Mouse (Mus musculus) embryonic facial prominence, embryonic 14.5 days (tissue): ENCODE measurements around the gene Pard3. TPM values are rescaled to one million over a fixed set of nuclear protein-coding genes. Genes with fewer than 3 reads are reported as not detected.

ENCODE experiments used
- ATAC-seq: fragments of 200-750 bp; cut with Nextera tagmentation; 2 replicates; pipeline ENCODE4 v1.8.0; 2017; ENCODE audit warnings: low read depth, moderate number of reproducible peaks, moderate TSS enrichment
- DNase-seq: peaks from one replicate; pipeline ENCODE4 v3.0.0-alpha.2; 2015; ENCODE audit warnings: low spot score
- H3K27ac ChIP-seq: fragments of 300-500 bp; sonication (generic); replicated peaks from 2 replicates; pipeline ENCODE4 v1.5.1; 2014; ENCODE audit warnings: low read depth, mild to moderate bottlenecking, low read length, moderate library complexity
- H3K27me3 ChIP-seq: fragments of 300-500 bp; sonication (generic); replicated peaks from 2 replicates; pipeline ENCODE4 v1.6.1; 2014; ENCODE audit warnings: low read length; ENCODE audit not compliant: control insufficient read depth, insufficient read depth
- H3K36me3 ChIP-seq: fragments of 300-500 bp; sonication (generic); 2 replicates; pipeline ENCODE4 v1.6.1; 2014; ENCODE audit warnings: low read length, mixed read lengths; ENCODE audit not compliant: control insufficient read depth, insufficient read depth
- H3K4me1 ChIP-seq: fragments of 300-500 bp; sonication (generic); 2 replicates; pipeline ENCODE4 v1.6.1; 2014; ENCODE audit warnings: antibody characterized with exemption, low read length; ENCODE audit not compliant: control insufficient read depth, insufficient read depth
- H3K4me2 ChIP-seq: fragments of 300-500 bp; sonication (generic); 2 replicates; pipeline ENCODE4 v1.6.1; 2014; ENCODE audit warnings: low read depth, mild to moderate bottlenecking, low read length, moderate library complexity, mixed read lengths
- H3K4me3 ChIP-seq: fragments of 300-500 bp; sonication (generic); 2 replicates; pipeline ENCODE4 v1.5.1; 2014; ENCODE audit warnings: low read depth, mild to moderate bottlenecking, low read length
- H3K9ac ChIP-seq: fragments of 300-500 bp; sonication (generic); 2 replicates; pipeline ENCODE4 v1.6.1; 2014; ENCODE audit warnings: low read depth, mild to moderate bottlenecking, low read length, moderate library complexity, mixed read lengths
- H3K9me3 ChIP-seq: fragments of 300-500 bp; sonication (generic); 2 replicates; pipeline ENCODE4 v1.6.1; 2016; ENCODE audit warnings: low read length; ENCODE audit not compliant: control insufficient read depth
- WGBS: fragments of 180-500 bp; shearing (Covaris S2); extraction: QIAGEN DNeasy Blood & Tissue Kit; methylation state at CpG from one replicate; pipeline ENCODE4 v1.1.7; 2014; 5-methylcytosine and 5-hydroxymethylcytosine counted together
- polyA plus RNA-seq: library from polyadenylated mRNA; unstranded; fragments of >200 nt; fragmentation: Nextera tagmentation; extraction: Ambion mirVana; gene quantifications from 2 replicates; pipeline ENCODE4 v1.2.1, GENCODE M21; 2014

The Pard3 gene
- polyA plus RNA-seq, 1 experiment from 2014 or later: 35.4 TPM

- H3K4me1 ChIP-seq: no peaks in the 10 kb centered on the region; the same call in 1 of the 2 replicates
- 55% methylated on average over 3 of the region's 3 CpGs for WGBS
- peak; percentile 61 for DNase-seq
- no peak overlapping the region for H3K9ac ChIP-seq
- no peaks in the 10 kb centered on the region for H3K27me3 ChIP-seq
- H3K9me3 ChIP-seq: no peaks in the 10 kb centered on the region
- no peak overlapping the region for H3K27ac ChIP-seq
- no peaks in the 10 kb centered on the region for H3K36me3 ChIP-seq
- ATAC-seq: no peak
- H3K4me3 ChIP-seq: no peak overlapping the region
- H3K4me2 ChIP-seq: no peak overlapping the region
Observed at GRCm38 (mm10) chr8:127534789-127535188, 471.1 kb downstream of the Pard3 start.

GRCm38 (mm10) chr8:127535192-127535845 is 471.6 kb downstream of the Pard3 start:
- Histone ChIP-seq H3K4me2 (no peak overlapping the region), H3K9me3 (no peaks in the 10 kb centered on the region), H3K4me3 (no peak overlapping the region), H3K27ac (no peak overlapping the region), H3K4me1 (no peaks in the 10 kb centered on the region; the same call in 1 of the 2 replicates), H3K9ac (no peak overlapping the region), H3K27me3 (no peaks in the 10 kb centered on the region), H3K36me3 (no peaks in the 10 kb centered on the region)
- ATAC-seq: no peak
- WGBS: 75% methylated on average over 8 of the region's 8 CpGs
- no peak for DNase-seq

GRCm38 (mm10) chr8:127535846-127536220 is 472.1 kb downstream of the Pard3 start:
- Histone ChIP-seq H3K36me3 (no peaks in the 10 kb centered on the region), H3K9me3 (no peaks in the 10 kb centered on the region), H3K9ac (no peak overlapping the region), H3K4me2 (no peak overlapping the region), H3K4me1 (no peaks in the 10 kb centered on the region; the same call in 1 of the 2 replicates), H3K4me3 (no peak overlapping the region), H3K27me3 (no peaks in the 10 kb centered on the region), H3K27ac (no peak overlapping the region)
- DNase-seq (no peak), ATAC-seq (no peak)
- 91% methylated on average over 1 of the region's 1 CpGs for WGBS

DNA sequence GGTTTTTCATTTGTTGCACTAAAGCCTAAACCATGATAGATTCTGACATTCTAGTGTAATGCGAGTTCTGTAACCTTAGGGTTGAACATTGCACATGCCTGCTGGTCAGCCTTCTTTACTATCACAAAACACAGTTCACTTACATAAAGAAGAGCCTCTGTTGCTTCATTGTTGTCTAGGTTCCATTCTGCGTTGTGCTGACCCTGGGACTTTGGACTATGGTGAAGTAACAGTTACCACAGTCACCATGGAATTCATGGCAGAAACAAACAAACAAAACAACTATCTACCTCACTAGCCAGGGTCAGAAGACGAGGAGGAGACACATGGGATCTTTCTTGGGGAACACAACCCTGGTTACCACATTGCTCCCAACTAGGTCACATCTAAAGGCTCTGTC is 476.1 kb downstream of the Pard3 start:
- H3K36me3 ChIP-seq: no peaks in the 10 kb centered on the region
- no peak for DNase-seq
- no peak overlapping the region for H3K4me2 ChIP-seq
- H3K4me1 ChIP-seq: peaks cover 18% of the 10 kb centered on the region
- H3K27ac ChIP-seq: no peak overlapping the region
- 91% methylated on average over 3 of the region's 3 CpGs for WGBS
- H3K4me3 ChIP-seq: no peak overlapping the region
- no peak for ATAC-seq
- H3K27me3 ChIP-seq: no peaks in the 10 kb centered on the region
- no peaks in the 10 kb centered on the region for H3K9me3 ChIP-seq
- no peak overlapping the region for H3K9ac ChIP-seq

GRCm38 (mm10) chr8:127540273-127540672 is 476.6 kb downstream of the Pard3 start:
- ATAC-seq (no peak), DNase-seq (no peak)
- Histone ChIP-seq H3K27ac (no peak overlapping the region), H3K27me3 (no peaks in the 10 kb centered on the region), H3K36me3 (no peaks in the 10 kb centered on the region), H3K9ac (no peak overlapping the region), H3K4me3 (no peak overlapping the region), H3K9me3 (no peaks in the 10 kb centered on the region), H3K4me1 (peaks cover 18% of the 10 kb centered on the region), H3K4me2 (no peak overlapping the region)
- 91% methylated on average over 3 of the region's 3 CpGs for WGBS

GRCm38 (mm10) chr8:127542162-127542561 is 478.5 kb downstream of the Pard3 start:
- Histone ChIP-seq H3K36me3 (no peaks in the 10 kb centered on the region), H3K4me1 (peaks cover 18% of the 10 kb centered on the region), H3K9ac (no peak overlapping the region), H3K9me3 (no peaks in the 10 kb centered on the region), H3K4me3 (no peak overlapping the region), H3K27ac (no peak overlapping the region), H3K27me3 (no peaks in the 10 kb centered on the region), H3K4me2 (no peak overlapping the region)
- ATAC-seq: no peak
- DNase-seq: no peak
- WGBS: 87% methylated on average over 2 of the region's 2 CpGs

GRCm38 (mm10) chr8:127543676-127544075 is 480.0 kb downstream of the Pard3 start:
- no peak overlapping the region for H3K4me2 ChIP-seq
- peak overlapping the region; percentile 12; the same call in 1 of the 2 replicates for H3K27ac ChIP-seq
- peaks cover 18% of the 10 kb centered on the region for H3K4me1 ChIP-seq
- no peak overlapping the region for H3K9ac ChIP-seq
- no peaks in the 10 kb centered on the region for H3K27me3 ChIP-seq
- DNase-seq (peak; percentile 83), ATAC-seq (no peak)
- 40% methylated on average over 7 of the region's 7 CpGs for WGBS
- H3K36me3 ChIP-seq: no peaks in the 10 kb centered on the region
- H3K4me3 ChIP-seq: no peak overlapping the region
- no peaks in the 10 kb centered on the region for H3K9me3 ChIP-seq

DNA sequence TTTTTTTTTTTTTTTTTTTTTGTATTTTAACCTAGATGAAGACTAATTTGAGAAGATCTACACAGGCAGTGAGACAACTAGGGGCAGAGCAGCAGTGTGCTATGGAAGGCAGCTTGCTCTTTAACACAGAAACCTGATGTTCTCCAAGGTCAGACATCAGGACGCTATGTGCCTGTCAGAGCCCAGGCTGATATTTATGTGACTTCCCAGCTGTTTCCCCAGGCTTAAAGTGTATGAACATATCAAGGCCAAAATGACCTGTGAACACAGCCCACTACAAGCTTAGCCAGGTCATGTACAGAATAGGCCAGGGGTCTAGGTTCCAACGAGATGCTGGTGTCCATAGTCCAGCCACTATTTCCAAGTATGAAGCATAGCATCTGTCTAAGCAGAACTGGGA is 482.5 kb downstream of the Pard3 start:
- Histone ChIP-seq H3K4me3 (no peak overlapping the region), H3K27me3 (no peaks in the 10 kb centered on the region), H3K9me3 (no peaks in the 10 kb centered on the region), H3K4me2 (no peak overlapping the region), H3K36me3 (no peaks in the 10 kb centered on the region), H3K4me1 (peaks cover 21% of the 10 kb centered on the region), H3K27ac (no peak overlapping the region), H3K9ac (no peak overlapping the region)
- ATAC-seq (no peak), DNase-seq (no peak)
- 86% methylated on average over 2 of the region's 2 CpGs for WGBS

DNA sequence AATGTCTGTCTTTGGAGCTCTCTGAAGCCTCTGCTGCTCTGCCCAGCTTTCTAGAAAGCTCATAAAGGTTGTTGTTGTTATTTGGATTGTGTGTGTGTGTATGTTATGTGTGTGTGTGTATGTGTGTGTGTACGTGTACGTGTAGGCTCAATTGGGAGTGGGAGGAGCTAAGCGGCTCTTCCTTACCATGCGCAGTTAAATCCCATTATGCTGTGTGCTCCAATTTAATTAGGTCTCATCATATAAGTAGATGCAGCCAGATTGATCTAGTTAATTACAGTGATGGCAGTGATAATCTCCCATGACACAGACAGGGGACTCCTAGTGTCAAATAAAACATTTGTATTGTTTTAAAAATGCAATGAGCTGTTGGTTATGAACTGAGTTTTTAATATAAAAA is 487.2 kb downstream of the Pard3 start:
- Histone ChIP-seq H3K9ac (no peak overlapping the region), H3K4me2 (no peak overlapping the region), H3K4me3 (no peak overlapping the region), H3K27ac (no peak overlapping the region), H3K36me3 (no peaks in the 10 kb centered on the region), H3K9me3 (no peaks in the 10 kb centered on the region), H3K4me1 (peaks cover 28% of the 10 kb centered on the region; the same call in 1 of the 2 replicates), H3K27me3 (no peaks in the 10 kb centered on the region)
- DNase-seq: no peak
- ATAC-seq: no peak
- 79% methylated on average over 4 of the region's 4 CpGs for WGBS
